Mouse (Mus musculus): Measurements from ENCODE around the gene Crip1. TPM values are rescaled to one million over a fixed set of nuclear protein-coding genes. Genes with fewer than 3 reads are reported as not detected.

Gene Crip1
- 565 and 642 TPM in 2 replicates for polyA plus RNA-seq (2015; fragmentation: Nextera tagmentation; extraction: Ambion mirVana)

- peak within 1 kb of the TSS; percentile 22 for H3K4me3 ChIP-seq (ENCODE audit: low read length)
- peaks cover 51% of the 10 kb centered on the region for H3K4me1 ChIP-seq (replicated peaks; ENCODE audit: control insufficient read depth, insufficient read depth, low read length)
- peak within 1 kb of the TSS; percentile 45 for H3K9ac ChIP-seq (ENCODE audit: low read length)
- 12% methylated on average over 45 of the region's 45 CpGs for WGBS
- H3K27me3 ChIP-seq (ENCODE audit: control insufficient read depth, insufficient read depth, low read depth, low read length), result no peaks in the 10 kb centered on the region
- peak within 1 kb of the TSS; percentile 14 for H3K27ac ChIP-seq (ENCODE audit: low read length)
- ATAC-seq (ENCODE audit: low read depth), result no peak
- peaks cover 19% of the 10 kb centered on the region for H3K36me3 ChIP-seq (ENCODE audit: control insufficient read depth, insufficient read depth, low read length)
- H3K4me2 ChIP-seq (ENCODE audit: low read depth, low read length), result peak within 1 kb of the TSS; percentile 51
- no peaks in the 10 kb centered on the region for H3K9me3 ChIP-seq (ENCODE audit: control insufficient read depth, low read length)
Measured at GRCm38 (mm10) chr12:113146112-113147057, at the start of gene Crip1. Crip1 (plus strand) TSS chr12:113146316.

- 78% methylated on average over 5 of the region's 5 CpGs for WGBS
- Histone ChIP-seq H3K9ac (ENCODE audit: low read length) (peak overlapping the region; percentile 99; the same call in 1 of the 2 replicates), H3K36me3 (ENCODE audit: control insufficient read depth, insufficient read depth, low read length) (no peaks in the 10 kb centered on the region), H3K27me3 (ENCODE audit: control insufficient read depth, insufficient read depth, low read depth, low read length) (no peaks in the 10 kb centered on the region), H3K4me1 (replicated peaks; ENCODE audit: control insufficient read depth, insufficient read depth, low read length) (peaks cover 29% of the 10 kb centered on the region), H3K4me3 (ENCODE audit: low read length) (no peak overlapping the region), H3K9me3 (ENCODE audit: control insufficient read depth, low read length) (no peaks in the 10 kb centered on the region), H3K4me2 (ENCODE audit: low read depth, low read length) (no peak overlapping the region), H3K27ac (ENCODE audit: low read length) (no peak overlapping the region)
- ATAC-seq (ENCODE audit: low read depth), result 0 out of 2 replicates have a peak, but pooled peaks have one; percentile 3
Measured at GRCm38 (mm10) chr12:113097040-113097439, 49.1 kb upstream of the Crip1 start.

GRCm38 (mm10) chr12:113097749-113098281 lies 48.3 kb upstream of the Crip1 start, which contains the start of gene Mta1:
Mta1 (plus strand) TSS chr12:113098278.
- no peaks in the 10 kb centered on the region for H3K9me3 ChIP-seq (ENCODE audit: control insufficient read depth, low read length)
- ATAC-seq (ENCODE audit: low read depth), result peak; percentile 83
- no peaks in the 10 kb centered on the region for H3K27me3 ChIP-seq (ENCODE audit: control insufficient read depth, insufficient read depth, low read depth, low read length)
- peak within 1 kb of the TSS; percentile 63 for H3K27ac ChIP-seq (ENCODE audit: low read length)
- H3K4me2 ChIP-seq (ENCODE audit: low read depth, low read length), result peak within 1 kb of the TSS; percentile 93
- H3K4me3 ChIP-seq (ENCODE audit: low read length), result peak within 1 kb of the TSS; percentile 99
- peak within 1 kb of the TSS; percentile 99 for H3K9ac ChIP-seq (ENCODE audit: low read length)
- 2% methylated on average over 18 of the region's 53 CpGs for WGBS
- no peaks in the 10 kb centered on the region for H3K36me3 ChIP-seq (ENCODE audit: control insufficient read depth, insufficient read depth, low read length)
- H3K4me1 ChIP-seq (replicated peaks; ENCODE audit: control insufficient read depth, insufficient read depth, low read length), result peaks cover 29% of the 10 kb centered on the region

- no peaks in the 10 kb centered on the region for H3K9me3 ChIP-seq (ENCODE audit: control insufficient read depth, low read length)
- peak overlapping the region; percentile 88 for H3K4me2 ChIP-seq (ENCODE audit: low read depth, low read length)
- peak; percentile 9 for ATAC-seq (ENCODE audit: low read depth)
- WGBS, result 0% methylated on average over 26 of the region's 60 CpGs
- peak overlapping the region; percentile 99 for H3K9ac ChIP-seq (ENCODE audit: low read length)
- H3K27me3 ChIP-seq (ENCODE audit: control insufficient read depth, insufficient read depth, low read depth, low read length), result no peaks in the 10 kb centered on the region
- H3K27ac ChIP-seq (ENCODE audit: low read length), result peak overlapping the region; percentile 63
- H3K4me3 ChIP-seq (ENCODE audit: low read length), result peak overlapping the region; percentile 99
- no peaks in the 10 kb centered on the region for H3K36me3 ChIP-seq (ENCODE audit: control insufficient read depth, insufficient read depth, low read length)
- H3K4me1 ChIP-seq (replicated peaks; ENCODE audit: control insufficient read depth, insufficient read depth, low read length), result peaks cover 29% of the 10 kb centered on the region
Measured at GRCm38 (mm10) chr12:113098530-113099151, 47.5 kb upstream of the Crip1 start.

GRCm38 (mm10) chr12:113099470-113100237 lies 46.5 kb upstream of the Crip1 start:
- Histone ChIP-seq H3K4me1 (replicated peaks; ENCODE audit: control insufficient read depth, insufficient read depth, low read length) (peaks cover 29% of the 10 kb centered on the region), H3K4me2 (ENCODE audit: low read depth, low read length) (peak overlapping the region; percentile 88), H3K9ac (ENCODE audit: low read length) (peak overlapping the region; percentile 99), H3K9me3 (ENCODE audit: control insufficient read depth, low read length) (no peaks in the 10 kb centered on the region), H3K36me3 (ENCODE audit: control insufficient read depth, insufficient read depth, low read length) (no peaks in the 10 kb centered on the region), H3K4me3 (ENCODE audit: low read length) (peak overlapping the region; percentile 99), H3K27me3 (ENCODE audit: control insufficient read depth, insufficient read depth, low read depth, low read length) (no peaks in the 10 kb centered on the region), H3K27ac (ENCODE audit: low read length) (no peak overlapping the region)
- no peak for ATAC-seq (ENCODE audit: low read depth)
- 29% methylated on average over 6 of the region's 6 CpGs for WGBS

- WGBS, result 65% methylated on average over 5 of the region's 5 CpGs
- Histone ChIP-seq H3K4me3 (ENCODE audit: low read length) (no peak overlapping the region), H3K9me3 (ENCODE audit: control insufficient read depth, low read length) (no peaks in the 10 kb centered on the region; the same call in 1 of the 2 replicates), H3K27ac (ENCODE audit: low read length) (peak overlapping the region; percentile 34; the same call in 1 of the 2 replicates), H3K4me1 (replicated peaks; ENCODE audit: control insufficient read depth, insufficient read depth, low read length) (peaks cover 29% of the 10 kb centered on the region), H3K9ac (ENCODE audit: low read length) (peak overlapping the region; percentile 31; the same call in 1 of the 2 replicates), H3K27me3 (ENCODE audit: control insufficient read depth, insufficient read depth, low read depth, low read length) (no peaks in the 10 kb centered on the region), H3K4me2 (ENCODE audit: low read depth, low read length) (no peak overlapping the region), H3K36me3 (ENCODE audit: control insufficient read depth, insufficient read depth, low read length) (no peaks in the 10 kb centered on the region)
- ATAC-seq (ENCODE audit: low read depth), result no peak
Measured at GRCm38 (mm10) chr12:113100448-113101076, 45.6 kb upstream of the Crip1 start.

- Histone ChIP-seq H3K27me3 (ENCODE audit: control insufficient read depth, insufficient read depth, low read depth, low read length) (no peaks in the 10 kb centered on the region), H3K4me1 (replicated peaks; ENCODE audit: control insufficient read depth, insufficient read depth, low read length) (peaks cover 31% of the 10 kb centered on the region), H3K27ac (ENCODE audit: low read length) (peak overlapping the region; percentile 34; the same call in 1 of the 2 replicates), H3K4me3 (ENCODE audit: low read length) (no peak overlapping the region), H3K36me3 (ENCODE audit: control insufficient read depth, insufficient read depth, low read length) (0 out of 2 replicates have a peak, but pooled peaks cover 3% of the 10 kb centered on the region), H3K9ac (ENCODE audit: low read length) (no peak overlapping the region), H3K9me3 (ENCODE audit: control insufficient read depth, low read length) (peaks cover 4% of the 10 kb centered on the region; the same call in 1 of the 2 replicates), H3K4me2 (ENCODE audit: low read depth, low read length) (no peak overlapping the region)
- WGBS, result 70% methylated on average over 9 of the region's 9 CpGs
- no peak for ATAC-seq (ENCODE audit: low read depth)
Measured at GRCm38 (mm10) chr12:113101251-113101960, 44.7 kb upstream of the Crip1 start.

GRCm38 (mm10) chr12:113102461-113102860 lies 43.7 kb upstream of the Crip1 start:
- Histone ChIP-seq H3K4me3 (ENCODE audit: low read length) (no peak overlapping the region), H3K27me3 (ENCODE audit: control insufficient read depth, insufficient read depth, low read depth, low read length) (no peaks in the 10 kb centered on the region), H3K9me3 (ENCODE audit: control insufficient read depth, low read length) (peaks cover 4% of the 10 kb centered on the region; the same call in 1 of the 2 replicates), H3K36me3 (ENCODE audit: control insufficient read depth, insufficient read depth, low read length) (0 out of 2 replicates have a peak, but pooled peaks cover 3% of the 10 kb centered on the region), H3K4me2 (ENCODE audit: low read depth, low read length) (no peak overlapping the region), H3K27ac (ENCODE audit: low read length) (no peak overlapping the region), H3K4me1 (replicated peaks; ENCODE audit: control insufficient read depth, insufficient read depth, low read length) (peaks cover 34% of the 10 kb centered on the region), H3K9ac (ENCODE audit: low read length) (no peak overlapping the region)
- WGBS, result 58% methylated on average over 6 of the region's 6 CpGs
- ATAC-seq (ENCODE audit: low read depth), result 0 out of 2 replicates have a peak, but pooled peaks have one; percentile 27
